Mouse (Mus musculus) bone marrow, adult 2 months (tissue): Measurements from ENCODE around the gene Pde7b. TPM values are rescaled to one million over a fixed set of nuclear protein-coding genes. Genes with fewer than 3 reads are reported as not detected.

Experiments used
- H3K27ac ChIP-seq: fragments of 200-500 bp; 2 replicates; pipeline ENCODE4 v1.5.1; 2012; ENCODE audit warnings: low read depth, mild to moderate bottlenecking, control low read depth, inconsistent platforms, low read length; ENCODE audit not compliant: control insufficient read depth, poor library complexity, insufficient read depth
- H3K4me1 ChIP-seq: fragments of 200-500 bp; 2 replicates; pipeline ENCODE4 v1.6.1; 2011; ENCODE audit warnings: low read length; ENCODE audit not compliant: control insufficient read depth, insufficient read depth
- H3K4me3 ChIP-seq: fragments of 200-500 bp; replicated peaks from 2 replicates; pipeline ENCODE3; 2011; ENCODE audit warnings: mild to moderate bottlenecking, low read depth, low read length, control low read depth; ENCODE audit not compliant: control insufficient read depth
- CTCF ChIP-seq: fragments of 200-500 bp; IDR thresholded peaks from 2 replicates; pipeline ENCODE4 v1.5.1; 2011; ENCODE audit warnings: low read length, control low read depth; ENCODE audit not compliant: control insufficient read depth, insufficient read depth
- POLR2A ChIP-seq: fragments of 200-500 bp; IDR thresholded peaks from 2 replicates; pipeline ENCODE4 v1.6.1; 2011; ENCODE audit warnings: low read depth, mild to moderate bottlenecking, control low read depth, low read length, borderline replicate concordance; ENCODE audit not compliant: control insufficient read depth
- WGBS: fragments of 180-500 bp; shearing (Covaris S2); methylation state at CpG from one replicate; pipeline ENCODE4 v1.1.7; 2018; 5-methylcytosine and 5-hydroxymethylcytosine counted together
- polyA plus RNA-seq: library from polyadenylated mRNA; stranded (reverse); fragments of >200 nt; gene quantifications from 2 replicates; pipeline ENCODE4 v1.2.4, GENCODE M21; 2011; ENCODE audit warnings: low replicate concordance; ENCODE audit not compliant: missing spikeins, insufficient read depth, insufficient read length

Pde7b gene
- polyA plus RNA-seq, 1 experiment, result 1.8 TPM

- 75% methylated on average over 9 of the region's 9 CpGs for WGBS
- no peak overlapping the region for H3K4me3 ChIP-seq
These were observed 345.7 kb downstream of the Pde7b start for GRCm38 (mm10) chr10:20379071-20379735.

DNA sequence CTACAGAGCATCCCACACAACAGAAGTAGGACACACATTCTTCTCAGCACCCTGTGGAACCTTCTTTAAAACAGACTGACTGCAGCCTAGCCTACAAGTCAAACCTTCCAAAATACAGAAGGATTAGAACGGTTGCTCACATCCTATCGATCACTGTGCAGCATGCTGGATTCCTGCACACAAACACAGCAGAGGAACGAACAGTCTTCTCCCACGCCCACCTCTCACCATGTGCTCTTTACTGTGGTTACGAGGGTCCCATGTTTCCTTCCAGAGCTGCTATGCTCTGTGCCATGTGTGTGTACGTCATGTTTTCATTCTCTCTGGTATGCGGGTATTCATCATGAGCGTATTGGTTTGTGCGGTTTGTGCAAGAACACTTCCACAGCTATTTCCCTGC, 347.3 kb downstream of the Pde7b start:
- TF ChIP-seq POLR2A (no peak), CTCF (no peak)
- Histone ChIP-seq H3K27ac (no peak overlapping the region), H3K4me3 (no peak overlapping the region), H3K4me1 (no peaks in the 10 kb centered on the region)
- 81% methylated on average over 9 of the region's 9 CpGs for WGBS

More at GRCm38 (mm10) chr10:20379071-20379735, 345.7 kb downstream of the Pde7b start:
- H3K4me1 ChIP-seq, result no peaks in the 10 kb centered on the region
- TF ChIP-seq POLR2A, result no peak
- TF ChIP-seq CTCF, result no peak
- H3K27ac ChIP-seq, result no peak overlapping the region

DNA sequence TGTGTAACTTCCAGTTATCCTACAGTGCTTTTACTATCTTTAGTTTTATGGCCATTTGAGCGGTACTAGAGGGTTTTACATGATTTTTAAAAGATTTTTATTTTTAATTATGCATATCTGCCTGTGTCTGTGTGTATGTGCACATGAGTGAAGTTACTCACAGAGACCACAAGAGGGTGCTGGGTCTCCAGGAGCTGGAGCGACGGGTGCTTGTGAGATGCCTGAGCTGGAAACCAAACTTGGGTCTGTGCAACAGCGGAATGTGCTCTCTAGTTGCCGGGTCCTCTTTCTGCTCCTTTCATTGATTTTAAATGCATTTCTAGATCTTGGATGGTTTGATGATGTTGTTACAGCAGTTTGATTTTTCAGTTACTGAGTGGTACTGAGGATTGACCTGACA, 352.8 kb downstream of the Pde7b start:
- Histone ChIP-seq H3K4me1 (no peaks in the 10 kb centered on the region), H3K27ac (no peak overlapping the region), H3K4me3 (no peak overlapping the region)
- TF ChIP-seq CTCF, result peak; percentile 24; the same call in 1 of the 2 replicates
- TF ChIP-seq POLR2A, result no peak
- 92% methylated on average over 5 of the region's 5 CpGs for WGBS

DNA sequence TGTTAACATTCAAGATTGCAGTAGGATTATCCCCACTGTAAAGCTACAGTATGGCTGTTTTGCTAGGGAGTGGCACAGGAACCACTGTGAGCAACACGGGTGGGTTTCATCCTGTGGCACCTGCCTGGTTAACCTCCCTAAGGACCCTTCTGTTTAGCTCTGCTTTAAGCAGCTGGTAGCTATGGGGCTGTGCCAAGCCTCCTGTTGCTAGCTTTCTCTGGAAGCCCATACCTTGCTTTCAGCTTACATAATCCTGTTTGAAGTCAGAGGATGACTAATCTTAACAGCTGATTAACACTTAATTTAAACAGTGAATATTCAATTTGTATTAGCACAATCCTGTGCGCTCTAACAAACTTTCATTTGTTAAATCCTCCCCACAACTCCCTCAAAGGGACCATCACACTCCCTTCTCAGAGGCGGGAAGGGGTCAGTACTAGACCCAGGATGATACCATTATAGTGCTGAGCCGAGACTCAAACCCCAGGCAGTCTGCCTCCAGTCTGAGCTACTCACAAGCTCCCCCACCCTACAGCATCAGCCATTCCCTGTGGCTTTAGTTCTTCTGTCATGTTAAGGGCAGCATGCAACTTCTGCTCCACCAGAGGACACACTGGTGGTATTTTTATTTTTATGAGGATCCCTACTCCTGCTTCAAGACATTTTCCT, 362.3 kb downstream of the Pde7b start:
- TF ChIP-seq POLR2A, result no peak
- no peak for TF ChIP-seq CTCF
- H3K27ac ChIP-seq, result no peak overlapping the region
- 81% methylated on average over 4 of the region's 4 CpGs for WGBS
- H3K4me3 ChIP-seq, result no peak overlapping the region
- no peaks in the 10 kb centered on the region; the same call in 1 of the 2 replicates for H3K4me1 ChIP-seq

DNA sequence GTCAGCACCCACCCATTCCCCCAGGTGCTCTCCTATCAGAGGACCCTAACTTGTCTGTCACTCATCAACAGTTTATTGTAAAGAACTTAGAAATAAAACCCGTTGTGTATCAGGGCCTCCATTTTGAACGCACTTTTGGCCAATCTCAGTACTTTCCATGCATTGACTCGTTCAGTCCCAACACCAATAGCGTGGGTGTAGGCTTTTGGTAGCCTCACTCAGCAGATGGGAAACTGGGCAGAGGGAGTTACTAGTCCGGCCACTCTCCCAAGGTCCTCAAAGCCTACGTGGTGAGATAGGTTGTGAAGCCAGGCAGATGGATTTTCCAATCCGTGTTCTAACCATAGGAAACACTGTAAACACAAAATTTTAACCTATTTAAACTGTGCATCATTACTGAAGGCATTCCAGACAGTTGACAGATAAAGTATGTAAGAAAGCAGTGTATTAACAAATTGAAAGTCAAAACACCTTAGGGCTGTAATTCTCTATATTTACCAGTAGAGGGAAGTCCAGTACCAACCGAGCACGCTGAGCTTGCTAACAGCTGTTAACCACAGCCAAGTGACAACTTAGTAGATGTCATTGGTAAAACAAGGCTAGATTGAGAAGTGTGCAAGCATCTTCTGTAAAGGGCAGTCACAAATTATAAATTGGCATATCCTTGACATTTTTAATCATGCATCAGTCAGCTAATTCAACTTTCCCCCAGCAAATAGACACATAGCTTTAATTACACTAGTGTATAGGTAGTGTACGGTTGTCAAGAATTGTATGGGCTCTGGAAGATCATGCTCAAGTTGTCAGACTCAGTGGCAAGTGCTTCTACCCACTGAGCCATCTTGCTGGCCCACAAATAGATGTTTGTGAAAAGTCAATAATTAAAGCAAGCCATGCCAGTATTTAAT, 363.1 kb downstream of the Pde7b start:
- Histone ChIP-seq H3K4me3 (no peak overlapping the region), H3K4me1 (no peaks in the 10 kb centered on the region; the same call in 1 of the 2 replicates), H3K27ac (no peak overlapping the region)
- peak; percentile 27; the same call in 1 of the 2 replicates for TF ChIP-seq CTCF
- no peak for TF ChIP-seq POLR2A
- 65% methylated on average over 10 of the region's 10 CpGs for WGBS

DNA sequence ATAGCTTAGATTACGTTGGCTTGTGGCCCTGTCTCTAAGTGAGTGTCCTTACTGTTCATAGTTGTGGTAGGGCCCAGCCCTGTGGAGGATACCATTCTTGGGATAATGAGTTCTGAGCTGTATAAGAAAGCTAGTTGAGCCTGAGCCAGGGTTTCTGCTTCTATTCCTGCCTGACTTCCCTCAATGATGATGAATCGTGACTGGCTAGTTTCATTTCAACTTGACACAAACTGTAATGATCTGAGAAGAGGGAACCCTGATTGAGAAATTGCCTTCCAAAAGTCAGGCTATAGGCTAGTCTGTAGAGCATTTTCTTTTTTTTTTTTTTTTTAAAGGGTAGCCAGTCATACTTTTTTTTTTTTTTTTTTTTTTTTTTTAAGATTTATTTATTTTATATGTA, 376.0 kb downstream of the Pde7b start:
- TF ChIP-seq CTCF, result no peak
- no peak overlapping the region for H3K4me3 ChIP-seq
- H3K27ac ChIP-seq, result no peak overlapping the region
- H3K4me1 ChIP-seq, result no peaks in the 10 kb centered on the region; the same call in 1 of the 2 replicates
- 4% methylated on average over 2 of the region's 2 CpGs for WGBS

Other genes starting within 250 kb of the Pde7b start
- gene Ahi1, start 227.5 kb upstream of the Pde7b start, polyA plus RNA-seq, result 4.8 and 6.4 TPM in 2 replicates